Mouse (Mus musculus) olfactory bulb, adult 2 months (tissue): ENCODE data around the gene Gpatch1.
"Not testable (repeated sequence)": the region's sequence is repeated elsewhere in the genome, so short reads cannot be mapped to it uniquely, and the experiment has no call there.

Source experiments
- CTCF ChIP-seq: fragments of 200-500 bp; IDR thresholded peaks from 2 replicates; pipeline ENCODE4 v1.5.1; 2012; ENCODE audit warnings: low read depth, mild to moderate bottlenecking, low read length, moderate library complexity; ENCODE audit not compliant: insufficient read depth
- POLR2A ChIP-seq: fragments of 200-500 bp; IDR thresholded peaks from 2 replicates; pipeline ENCODE4 v1.6.1; 2012; ENCODE audit warnings: mild to moderate bottlenecking, low read depth, low read length, moderate library complexity; ENCODE audit not compliant: insufficient read depth

DNA sequence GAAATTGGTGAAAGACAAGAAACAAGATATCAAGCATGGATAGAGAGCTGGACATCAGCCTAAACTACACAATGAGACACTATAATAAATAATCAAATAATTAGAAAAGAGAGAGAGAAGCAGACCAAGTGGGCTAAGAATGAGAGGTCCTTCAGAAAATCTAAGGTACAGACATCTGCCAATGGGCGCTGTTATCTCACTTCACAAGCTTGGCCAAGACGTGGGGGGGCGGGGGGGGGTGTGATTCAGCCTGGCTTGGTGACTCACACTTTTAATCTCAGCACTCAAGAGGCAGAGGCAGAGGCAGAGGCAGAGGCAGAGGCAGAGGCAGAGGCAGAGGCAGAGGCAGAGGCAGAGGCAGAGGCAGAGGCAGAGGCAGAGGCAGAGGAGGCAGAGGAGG is 981 bp upstream of the Gpatch1 start:
- TF ChIP-seq CTCF, POLR2A: not testable (repeated sequence)
